Mouse (Mus musculus): ENCODE results near the gene Yeats4.

DNA sequence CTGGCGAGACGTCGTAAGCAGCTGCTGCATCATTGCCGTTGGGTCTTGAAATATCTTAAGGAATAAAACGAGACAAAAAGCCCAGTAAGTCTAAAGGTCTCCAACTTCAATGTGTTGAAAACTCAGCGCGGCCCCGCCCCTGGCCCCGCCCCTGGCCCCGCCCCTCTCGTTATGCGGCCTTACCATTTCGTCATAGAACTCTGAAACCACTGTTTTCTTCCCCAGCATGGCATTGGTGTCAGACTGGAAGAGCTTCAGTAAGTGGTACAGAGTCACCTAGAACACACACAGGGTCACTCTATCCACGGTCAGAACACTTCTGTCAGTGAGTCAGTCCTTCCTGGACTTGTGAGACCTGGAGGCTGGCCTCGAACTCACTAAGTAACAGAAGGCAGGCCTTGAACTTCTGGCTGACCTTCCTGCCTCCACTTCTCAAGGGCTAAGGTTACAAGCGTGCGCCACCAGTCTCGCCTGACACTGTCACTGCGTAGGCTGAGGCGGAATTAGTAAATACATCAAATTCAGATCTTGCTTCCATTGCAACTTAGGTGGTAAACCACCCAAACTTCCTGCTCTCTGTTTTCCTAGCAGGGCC, 7.0 kb downstream of the Yeats4 start:
- TF ChIP-seq POLR2A (IDR thresholded peaks at IDR 0.05; ENCODE audit: insufficient read length, low read depth) = no peak
- no peak for TF ChIP-seq E2F4 (IDR thresholded peaks at IDR 0.05; ENCODE audit: insufficient read depth)
- no peak for TF ChIP-seq MYOG (IDR thresholded peaks at IDR 0.05; ENCODE audit: control insufficient read depth in 1 of 3, insufficient read depth in 1 of 3, insufficient read length in 2 of 3, low read depth in 2 of 3)
- no peak for TF ChIP-seq POLR2AphosphoS2 (IDR thresholded peaks at IDR 0.05; ENCODE audit: insufficient read length, low read depth)
- TF ChIP-seq MAX (IDR thresholded peaks at IDR 0.05; ENCODE audit: low read depth) = no peak
- TF ChIP-seq CEBPB (IDR thresholded peaks at IDR 0.05; ENCODE audit: insufficient read depth, poor library complexity, severe bottlenecking) = no peak
- no peak for TF ChIP-seq REST (IDR thresholded peaks at IDR 0.05; ENCODE audit: insufficient read depth, insufficient read length)
- TF ChIP-seq USF1 (IDR thresholded peaks at IDR 0.05; ENCODE audit: low read depth) = no peak
- TF ChIP-seq TCF12 (IDR thresholded peaks at IDR 0.05; ENCODE audit: insufficient read depth, poor library complexity, severe bottlenecking) = no peak
- TF ChIP-seq MYOD1 (IDR thresholded peaks at IDR 0.05; ENCODE audit: control insufficient read depth in 1 of 3, insufficient read length in 2 of 3, low read depth in 2 of 3) = no peak
- no peak for TF ChIP-seq TCF3 (IDR thresholded peaks at IDR 0.05; ENCODE audit: insufficient read length, low read depth)

All from myocyte (in vitro differentiated cells).